Mouse (Mus musculus) Muller cell, postnatal 12 days (primary cell): ENCODE data around the gene Pcdh9.
"Not testable (repeated sequence)": the region's sequence is repeated elsewhere in the genome, so short reads cannot be mapped to it uniquely, and the experiment has no call there.

ENCODE experiments used
- DNase-seq: peaks from one replicate; pipeline ENCODE4 v3.0.0-alpha.2; 2015; ENCODE audit errors: inconsistent ontology term

Gene Pcdh9

DNA sequence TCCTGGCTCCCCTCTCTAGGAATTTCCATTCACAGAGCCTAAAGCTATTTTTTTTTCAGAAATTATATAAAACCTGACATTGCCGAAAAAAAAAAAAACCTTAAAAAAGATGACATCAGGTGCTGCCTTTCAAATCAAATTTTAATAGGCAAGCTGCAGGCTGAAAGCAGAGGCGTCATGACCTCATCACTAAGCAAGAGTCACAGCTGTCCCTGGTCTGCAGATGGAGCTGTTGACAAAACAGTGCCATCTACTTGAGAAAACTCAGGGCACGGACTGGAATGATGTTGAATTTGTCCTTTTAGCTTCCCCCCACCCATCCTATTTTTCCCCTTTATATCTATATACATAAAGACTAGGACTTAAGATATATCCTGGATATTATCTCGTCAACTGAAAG, 509.3 kb downstream of the Pcdh9 start:
- DNase-seq = no peak

DNA sequence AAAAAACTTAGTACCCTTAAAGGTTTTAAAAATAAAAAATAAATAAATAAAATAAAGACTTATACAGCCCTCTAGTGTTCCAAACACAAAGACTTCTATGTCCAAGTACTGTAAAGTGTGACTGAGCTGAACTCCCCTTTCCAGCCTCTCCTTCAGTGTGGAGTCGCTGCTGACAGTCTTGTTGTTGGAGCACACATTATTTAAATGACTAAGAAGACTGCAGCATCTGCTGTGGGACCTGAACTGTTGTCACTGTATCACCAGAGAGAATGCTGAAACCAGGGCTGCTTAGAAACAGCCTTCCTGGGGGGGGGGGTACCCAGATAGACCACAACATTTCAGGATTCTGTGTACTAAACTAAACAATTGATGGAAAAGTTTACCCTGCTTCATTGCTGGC, 509.7 kb downstream of the Pcdh9 start:
- peak; percentile 14 for DNase-seq

DNA sequence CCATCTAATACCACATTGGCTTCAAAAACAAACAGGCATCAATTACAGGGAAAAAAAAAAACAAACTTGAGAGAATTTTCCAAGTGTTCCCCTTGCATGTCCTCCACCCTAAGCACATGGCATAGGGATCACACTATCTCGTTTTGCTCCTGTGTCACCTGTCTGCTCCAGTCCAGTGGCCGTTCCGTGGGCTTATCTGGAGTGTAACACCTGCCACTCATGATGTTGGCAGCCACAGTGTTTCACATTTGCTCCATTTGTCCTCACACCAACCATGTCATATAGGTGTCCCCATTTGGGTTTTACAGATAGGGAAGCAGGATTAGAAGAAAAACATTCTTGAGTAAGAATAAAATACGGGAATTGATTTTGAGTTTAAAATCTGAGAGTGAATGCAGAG, 514.3 kb downstream of the Pcdh9 start:
- no peak for DNase-seq

DNA sequence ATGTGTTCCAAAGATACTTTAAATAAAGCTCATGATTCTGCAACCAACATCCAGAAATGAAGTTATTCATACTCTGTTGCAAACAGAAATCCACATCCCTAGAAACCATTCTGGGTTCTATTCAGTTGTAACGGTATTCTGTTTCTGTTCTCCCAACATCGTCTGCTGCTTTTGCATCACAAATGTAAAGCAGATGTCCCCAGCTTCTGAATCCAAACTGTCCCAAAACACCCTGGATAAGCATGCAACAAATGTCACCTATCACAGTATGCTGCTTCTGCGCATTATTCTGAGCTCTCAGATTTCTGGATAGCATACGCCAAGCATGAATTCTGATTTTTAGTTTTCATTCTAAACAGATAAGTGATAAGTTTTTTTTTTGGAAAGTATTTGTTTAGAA, 516.3 kb downstream of the Pcdh9 start:
- no peak for DNase-seq

DNA sequence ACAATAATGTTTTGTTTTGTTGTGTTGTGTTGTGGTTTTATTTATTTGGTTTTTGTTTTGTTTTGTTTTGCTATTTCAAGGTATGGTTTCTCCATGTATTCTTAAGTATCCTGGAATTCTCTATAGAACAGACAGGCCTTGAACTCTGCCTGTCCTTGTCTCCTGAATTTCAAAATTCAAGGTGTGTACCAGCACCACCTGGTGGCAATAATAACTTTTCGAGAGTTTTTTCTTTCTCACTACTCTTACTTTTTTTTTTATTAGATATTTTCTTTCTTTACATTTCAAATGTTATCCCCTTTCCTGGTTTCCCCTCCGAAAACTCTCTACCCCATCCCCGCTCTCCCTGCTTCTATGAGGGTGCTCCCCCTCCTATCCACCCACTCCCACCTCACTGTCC, 536.3 kb downstream of the Pcdh9 start:
- no peak for DNase-seq

DNA sequence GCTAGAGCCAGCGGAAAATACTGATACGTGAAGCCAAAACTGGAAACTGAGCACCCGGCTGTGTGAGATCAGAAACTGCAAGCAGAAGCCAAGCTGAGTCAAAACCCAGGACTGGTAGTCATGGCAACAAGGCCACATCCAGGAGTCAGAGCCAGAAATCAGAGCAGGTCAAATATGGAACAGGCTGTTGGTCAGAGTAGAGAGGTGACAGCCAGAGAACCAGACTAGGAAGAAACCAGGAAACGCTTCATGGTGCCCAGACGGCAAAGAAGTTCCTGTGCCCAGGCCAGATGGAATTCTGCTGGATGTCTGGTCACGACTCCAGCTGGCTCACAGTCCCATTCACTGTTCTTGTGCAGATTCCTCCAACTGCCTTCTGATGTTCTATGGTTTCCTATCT, 539.6 kb downstream of the Pcdh9 start:
- peak; percentile 72 for DNase-seq

DNA sequence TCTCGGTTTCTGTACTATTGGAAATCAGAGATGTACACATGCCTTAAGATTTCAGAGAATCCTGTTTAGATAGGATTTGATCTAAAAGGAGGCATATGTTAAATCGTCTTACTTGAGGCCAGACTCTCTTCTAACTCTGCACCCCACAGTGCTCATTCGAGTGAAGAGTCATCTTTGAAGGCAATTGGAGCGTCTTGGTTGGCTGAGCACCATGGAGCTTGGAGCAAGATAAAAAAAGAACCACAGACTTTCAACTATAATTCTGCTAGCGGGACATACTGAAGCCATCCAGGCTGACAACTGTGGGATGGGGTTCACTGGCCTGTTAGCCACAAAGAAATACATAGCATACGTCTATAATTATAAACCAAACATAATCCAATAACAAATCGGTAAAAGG, 541.3 kb downstream of the Pcdh9 start:
- DNase-seq = no peak

DNA sequence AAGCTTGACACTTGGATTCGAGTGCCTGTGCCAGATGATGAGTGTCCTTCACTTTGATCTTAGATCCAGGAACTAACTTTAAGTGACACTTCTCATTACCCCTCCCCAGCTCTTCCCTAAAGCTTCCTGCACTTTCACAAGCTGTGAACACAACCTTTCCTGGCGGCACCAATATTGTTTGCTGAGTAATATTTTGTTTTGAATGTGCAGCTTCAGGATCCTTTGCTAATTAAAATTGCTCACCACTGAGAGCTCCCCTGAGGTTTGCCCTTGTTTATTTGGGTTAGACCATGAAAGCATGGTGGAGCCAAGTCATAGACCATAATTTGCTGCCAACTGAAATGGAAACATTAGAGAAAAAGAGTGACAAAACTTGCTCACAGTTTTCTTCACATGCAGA, 543.4 kb downstream of the Pcdh9 start:
- peak; percentile 76 for DNase-seq

DNA sequence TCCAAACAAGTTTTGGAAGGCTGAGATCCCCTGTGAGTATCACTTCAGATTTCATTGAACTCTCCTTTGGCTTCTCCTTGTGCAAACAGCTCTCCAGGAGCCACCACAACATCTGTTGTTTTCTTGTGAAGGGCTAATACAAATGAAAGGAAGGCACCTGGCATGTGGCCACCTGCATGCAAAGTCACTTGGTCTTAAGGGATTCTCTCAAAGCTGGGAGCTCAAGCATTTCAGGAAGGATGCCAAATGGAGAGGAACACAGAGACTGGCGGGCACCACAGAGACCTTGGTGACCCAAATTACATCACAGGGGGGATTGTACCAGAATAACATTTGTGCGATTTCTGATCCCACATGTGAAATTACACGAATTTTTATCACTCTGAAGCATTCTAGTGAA, 547.7 kb downstream of the Pcdh9 start:
- DNase-seq = no peak

DNA sequence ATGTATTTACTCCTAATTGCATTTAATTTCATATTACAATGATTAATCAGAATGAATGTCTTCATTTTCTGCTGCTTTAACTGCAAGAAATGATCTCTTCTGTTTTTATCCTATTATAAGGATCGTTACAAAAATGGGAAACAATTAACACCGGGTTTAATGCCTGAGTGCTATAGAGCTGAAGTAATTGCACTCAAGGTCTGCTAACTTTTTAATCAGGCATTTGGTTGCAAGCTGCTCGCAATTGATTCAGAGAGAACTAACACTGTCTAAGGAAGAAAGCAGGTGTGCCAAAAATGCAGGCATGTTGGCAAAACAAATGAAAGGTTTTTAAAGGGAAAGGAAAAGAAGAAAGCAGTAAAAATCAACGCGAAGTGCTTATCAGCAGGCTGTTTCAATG, 549.1 kb downstream of the Pcdh9 start:
- no peak for DNase-seq

DNA sequence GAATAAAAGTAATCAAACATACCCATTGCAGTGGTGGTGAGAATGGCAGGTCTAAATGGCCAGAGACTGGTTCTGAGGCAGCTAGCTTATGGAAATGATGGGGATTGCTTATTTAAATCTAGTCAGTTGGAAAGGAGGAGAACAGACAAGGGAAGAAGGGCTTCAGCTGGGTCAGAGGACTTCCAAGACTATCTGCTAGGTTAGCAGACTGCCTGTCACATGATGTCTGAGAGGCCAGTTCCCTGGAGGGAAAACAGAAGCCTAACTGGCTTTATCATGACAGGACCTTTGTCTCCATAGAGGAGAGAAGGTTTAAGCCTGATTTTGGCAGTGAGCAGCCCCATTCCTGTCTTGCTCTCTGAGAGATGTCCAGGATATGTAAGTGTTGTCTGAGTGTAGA, 561.2 kb downstream of the Pcdh9 start:
- no peak for DNase-seq

DNA sequence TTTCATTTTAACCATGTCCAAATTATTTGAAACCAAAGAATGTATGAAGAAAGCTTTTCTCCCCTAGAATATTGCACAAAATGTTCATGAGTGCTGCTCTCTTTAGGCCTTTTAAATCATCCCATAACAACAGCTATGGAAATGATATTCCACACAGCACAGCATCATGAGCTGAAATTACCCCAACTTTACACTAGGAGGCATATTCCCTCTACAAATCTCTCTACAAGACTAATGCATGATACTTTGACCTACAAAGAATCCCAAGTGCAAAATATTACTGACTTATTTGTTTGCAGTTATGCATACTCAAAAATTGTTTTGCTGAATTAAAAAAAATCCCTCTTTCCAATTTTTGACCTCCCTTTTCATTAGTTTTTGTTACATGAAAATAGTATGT, 573.1 kb downstream of the Pcdh9 start:
- peak; percentile 12 for DNase-seq

DNA sequence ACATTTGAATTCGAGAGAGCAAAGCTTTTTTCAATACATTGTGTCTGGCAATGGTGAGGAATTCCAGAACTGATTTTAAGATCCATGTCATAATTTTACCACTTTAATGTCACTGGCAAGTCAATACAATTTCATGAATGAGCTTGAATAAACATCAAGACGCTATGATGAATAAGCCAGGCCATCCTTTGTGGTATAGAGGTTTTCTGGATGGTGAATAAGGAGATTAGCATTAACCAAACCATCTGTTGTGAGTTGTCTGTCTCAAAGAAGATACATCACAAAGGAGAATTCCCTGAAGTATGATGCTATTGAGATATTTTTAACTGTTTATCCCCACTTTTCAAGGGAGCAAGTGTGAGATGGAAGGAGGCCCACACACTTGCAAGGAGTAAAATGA, 602.1 kb downstream of the Pcdh9 start:
- no peak for DNase-seq

DNA sequence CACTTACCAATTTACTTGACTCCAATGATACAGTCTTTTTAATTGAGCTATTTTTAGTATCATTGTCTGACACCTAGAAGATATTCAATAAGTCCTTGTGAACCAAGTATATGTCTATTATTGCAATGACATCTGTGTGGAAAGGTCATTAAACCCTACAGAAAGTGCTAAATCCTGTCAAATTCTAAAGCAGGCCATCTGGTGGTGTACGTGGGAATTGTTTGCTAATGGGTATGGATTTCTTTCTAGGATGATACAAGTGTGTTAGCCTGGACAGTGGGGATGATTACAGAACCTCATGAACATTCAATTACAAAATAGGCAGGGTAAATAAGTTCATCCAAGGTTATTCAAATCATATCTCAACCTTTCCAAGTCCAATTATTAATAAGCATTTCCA, 602.8 kb downstream of the Pcdh9 start:
- DNase-seq = no peak

DNA sequence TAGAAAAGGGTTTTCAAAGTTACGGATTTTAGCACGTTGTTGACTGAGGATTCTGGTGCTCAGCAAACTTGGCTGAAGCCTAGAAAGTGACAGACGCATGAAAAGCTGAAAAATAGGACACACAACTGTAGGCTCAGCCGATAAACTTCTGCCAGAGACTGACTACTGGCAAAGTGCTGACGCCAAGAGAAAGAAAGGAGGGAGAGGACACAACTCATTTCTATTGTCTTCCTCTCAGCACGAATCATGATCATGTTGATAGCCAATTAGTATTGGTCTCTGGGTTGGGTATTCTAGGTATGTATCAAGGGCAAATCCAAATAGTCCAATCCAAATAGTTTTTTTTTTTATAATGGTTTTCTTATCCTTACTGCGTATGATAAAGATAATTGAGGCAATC, 605.3 kb downstream of the Pcdh9 start:
- peak; percentile 41 for DNase-seq

DNA sequence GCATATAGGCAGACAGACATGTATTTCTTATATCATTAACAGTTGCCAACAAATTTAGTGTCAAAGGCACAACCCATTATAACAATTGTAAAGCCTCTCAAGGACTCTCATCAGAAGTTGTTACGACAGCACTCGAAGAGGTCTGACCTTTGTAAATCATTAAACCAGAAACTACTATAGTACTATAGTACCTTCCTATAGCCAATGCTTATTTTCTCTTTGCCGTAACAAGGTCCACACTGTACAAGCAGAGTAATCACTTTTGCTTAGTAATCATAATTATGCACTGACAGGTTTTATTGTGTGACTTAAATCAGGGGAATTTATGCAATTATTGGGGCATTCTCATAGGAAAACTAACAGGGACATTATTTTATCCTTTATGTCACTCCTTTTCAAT, 606.5 kb downstream of the Pcdh9 start:
- DNase-seq = no peak

DNA sequence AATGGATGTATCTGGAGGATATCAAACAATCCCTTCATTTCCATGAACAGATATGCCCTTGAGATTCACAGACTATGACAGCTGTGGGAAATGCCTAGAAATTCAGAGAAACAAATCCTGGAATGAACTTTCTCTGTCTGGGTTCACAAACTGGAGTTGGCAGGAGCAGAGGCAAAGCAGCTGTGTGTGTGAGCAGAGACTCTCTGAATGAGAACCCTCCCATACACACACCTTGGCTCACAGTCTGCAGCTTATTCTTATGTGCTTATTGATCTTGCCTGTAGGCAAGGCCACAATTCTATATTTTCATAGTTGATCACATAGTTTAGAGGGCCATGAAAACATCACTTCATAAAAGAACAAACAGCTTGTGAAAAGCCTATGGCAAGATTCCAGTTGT, 614.8 kb downstream of the Pcdh9 start:
- DNase-seq = peak; percentile 33

DNA sequence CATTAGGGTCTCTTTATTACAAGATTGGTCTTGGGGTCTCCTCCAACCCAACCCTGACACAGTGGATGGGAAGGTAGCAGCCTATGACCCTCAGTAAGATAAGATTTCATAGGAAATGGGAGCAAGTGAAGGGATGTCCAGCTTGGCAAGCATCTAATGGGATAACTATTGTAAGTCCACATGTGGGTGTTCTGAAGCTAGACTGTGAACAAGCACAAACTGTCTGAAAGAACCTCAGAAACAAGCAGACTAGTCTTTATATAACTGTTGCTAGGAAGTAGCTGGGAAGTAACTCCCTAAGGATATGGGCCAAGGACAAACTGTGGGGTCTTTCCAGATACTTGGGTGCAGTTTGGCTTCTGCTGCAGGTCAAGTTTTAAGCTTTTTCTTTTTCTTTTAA, 615.7 kb downstream of the Pcdh9 start:
- DNase-seq = no peak

DNA sequence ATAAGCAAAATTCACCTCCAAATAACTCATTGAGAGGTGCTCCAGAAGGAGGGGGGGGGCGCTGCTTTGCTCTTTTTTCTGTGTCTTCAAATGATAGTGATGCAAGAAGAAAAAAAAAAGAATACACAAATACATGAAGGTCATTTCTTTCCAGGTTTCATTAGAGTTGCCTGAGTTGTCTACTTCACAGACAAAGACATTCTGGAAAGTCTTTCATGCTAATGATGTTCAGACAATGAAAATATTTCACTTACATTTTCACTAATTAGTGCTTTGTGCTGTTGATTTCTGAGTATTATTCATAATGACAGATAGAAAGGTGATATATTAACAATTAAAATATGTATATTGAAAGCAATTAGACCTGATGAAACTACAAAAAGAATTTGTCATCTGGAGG, 637.1 kb downstream of the Pcdh9 start:
- DNase-seq = peak; percentile 85

DNA sequence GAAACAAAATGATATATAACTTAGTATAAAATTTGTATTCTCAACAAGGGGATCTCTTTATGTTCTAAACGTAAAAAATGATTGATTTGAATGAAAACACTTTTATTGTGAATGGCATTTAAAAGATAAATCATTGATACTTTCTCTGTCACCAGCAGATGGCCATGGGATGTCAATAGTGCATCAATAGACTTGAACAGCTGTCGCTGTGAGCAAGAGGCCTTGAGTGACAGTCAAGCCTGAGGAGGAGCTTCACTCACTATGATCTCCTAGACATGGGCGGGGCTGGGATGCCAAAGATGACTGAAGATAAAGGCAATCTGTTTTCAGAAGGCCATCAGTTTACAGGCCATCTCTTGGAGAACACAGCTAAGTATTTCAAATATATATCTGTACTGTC, 650.2 kb downstream of the Pcdh9 start:
- DNase-seq = no peak

DNA sequence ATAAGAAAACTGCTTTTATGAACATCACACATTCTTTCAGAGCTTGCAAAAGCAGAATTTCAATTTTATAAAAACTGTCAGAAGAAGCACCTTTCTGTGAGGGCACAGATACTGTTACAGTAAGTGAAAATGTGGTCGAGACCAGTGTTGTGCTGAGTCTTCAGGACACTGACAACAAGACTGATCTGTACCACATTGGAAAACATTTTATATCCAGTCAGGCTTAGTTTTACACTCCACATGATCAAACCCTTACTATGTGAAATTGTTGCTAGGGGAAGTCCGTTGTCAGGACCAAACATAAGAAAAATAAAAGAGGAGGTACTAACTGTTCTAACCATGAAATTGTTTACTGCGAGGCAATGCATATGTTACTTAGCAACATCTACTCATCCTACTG, 656.1 kb downstream of the Pcdh9 start:
- DNase-seq = no peak

DNA sequence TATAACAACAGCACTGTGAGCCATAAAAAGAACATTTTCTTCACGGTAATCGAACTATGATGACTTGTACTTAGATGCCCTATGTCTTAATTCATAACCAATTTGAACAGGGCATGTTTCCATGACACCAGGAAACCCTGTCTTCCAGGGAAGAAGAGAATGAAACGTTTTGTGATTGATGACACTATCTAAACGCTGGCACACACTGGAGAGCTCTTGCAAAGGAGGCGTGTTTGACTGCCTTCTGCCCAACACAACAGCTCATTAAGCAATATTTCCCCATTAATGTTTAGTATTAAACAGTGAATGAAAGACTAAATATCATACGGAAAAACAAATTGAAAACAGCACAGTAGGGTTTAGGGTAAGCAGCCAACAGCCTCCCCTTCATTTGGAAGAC, 656.9 kb downstream of the Pcdh9 start:
- peak; percentile 8 for DNase-seq

DNA sequence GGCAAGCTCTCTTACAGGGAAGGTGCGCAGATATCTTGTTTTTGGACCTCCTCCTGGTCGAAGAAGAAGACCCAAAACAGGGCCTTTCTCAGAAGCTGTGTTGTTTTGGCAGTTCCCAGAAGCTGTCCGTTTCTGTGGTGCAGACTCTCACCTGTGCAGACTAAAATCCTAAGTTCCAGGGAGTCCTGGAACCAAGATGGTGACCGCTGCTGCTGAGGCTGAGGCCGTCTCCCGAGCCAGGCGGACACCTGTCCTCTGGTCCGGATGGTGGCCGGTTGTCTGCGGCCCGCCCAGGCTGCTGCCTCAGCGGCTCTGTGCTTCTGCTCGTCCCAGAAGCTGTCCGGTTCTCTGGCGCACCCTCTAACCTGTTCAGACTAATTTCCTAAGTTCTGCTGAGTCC, 675.6 kb downstream of the Pcdh9 start:
- DNase-seq = not testable (repeated sequence)

DNA sequence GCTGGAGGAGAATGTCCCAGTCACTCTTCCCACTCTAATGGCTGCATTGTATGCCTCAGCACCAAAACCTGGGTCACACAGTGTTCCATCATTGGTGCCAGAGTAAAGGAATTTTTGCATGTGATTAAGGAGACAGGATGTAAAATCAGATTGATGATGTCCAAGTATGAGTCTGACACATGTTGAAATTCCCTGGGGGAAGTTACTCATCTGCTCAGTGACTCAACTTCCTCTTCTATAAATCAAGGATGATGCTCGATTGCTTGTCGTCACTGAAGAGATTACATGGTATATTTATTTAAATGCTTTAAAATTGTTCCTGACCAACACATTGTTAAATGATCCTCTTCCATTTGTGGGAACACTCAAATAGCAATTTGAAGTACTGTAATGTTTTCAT, 690.7 kb downstream of the Pcdh9 start:
- peak; percentile 24 for DNase-seq
